Mouse (Mus musculus): Measurements from ENCODE around the gene U2af1l4. TPM values are rescaled to one million over a fixed set of nuclear protein-coding genes. Genes with fewer than 3 reads are reported as not detected.

U2af1l4 gene
- total RNA-seq, 2 experiments from 2014 or later: 74.6 to 75.2 TPM

GRCm38 (mm10) chr7:30552102-30553020 lies 10.7 kb upstream of the U2af1l4 start, which contains the start of the genes Hspb6 and Proser3:
Gene Hspb6, plus strand, starts transcription at chr7:30552178.
Gene Proser3, minus strand, starts transcription at chr7:30552299.
- peak; percentile 95 to 99 for DNase-seq (ENCODE audit: low spot score in 2 of 2)

- DNase-seq (ENCODE audit: low spot score in 2 of 2): no peak
Observed at GRCm38 (mm10) chr7:30553021-30553589, 10.0 kb upstream of the U2af1l4 start.

GRCm38 (mm10) chr7:30553810-30554584 lies 9.1 kb upstream of the U2af1l4 start:
- no peak for DNase-seq (ENCODE audit: low spot score in 2 of 2)

GRCm38 (mm10) chr7:30556894-30557536 lies 6.1 kb upstream of the U2af1l4 start:
- no peak for DNase-seq (ENCODE audit: low spot score in 2 of 2)

- no peak for DNase-seq (ENCODE audit: low spot score in 2 of 2)
Observed at GRCm38 (mm10) chr7:30557901-30558514, 5.1 kb upstream of the U2af1l4 start.

- no peak for DNase-seq (ENCODE audit: low spot score in 2 of 2)
Observed at GRCm38 (mm10) chr7:30558656-30559442, 4.3 kb upstream of the U2af1l4 start.

GRCm38 (mm10) chr7:30559443-30559954 lies 3.6 kb upstream of the U2af1l4 start, which contains the start of gene Lin37:
Gene Lin37, minus strand, starts transcription at chr7:30559838.
- DNase-seq (ENCODE audit: low spot score in 2 of 2): peak; percentile 98 to 100

- DNase-seq (ENCODE audit: low spot score in 2 of 2): no peak
Observed at GRCm38 (mm10) chr7:30560296-30560695, 2.8 kb upstream of the U2af1l4 start.

GRCm38 (mm10) chr7:30562526-30563116 lies 480 bp upstream of the U2af1l4 start:
- peak in 1 of 2 experiments; percentile 32 for DNase-seq (ENCODE audit: low spot score in 2 of 2)

- DNase-seq (ENCODE audit: low spot score in 2 of 2): no peak
Observed at GRCm38 (mm10) chr7:30563906-30564280, 792 bp downstream of the U2af1l4 start.

GRCm38 (mm10) chr7:30564970-30565571 lies 2.0 kb downstream of the U2af1l4 start, which contains the start of gene Igflr1:
Gene Igflr1, plus strand, starts transcription at chr7:30565427.
- no peak for DNase-seq (ENCODE audit: low spot score in 2 of 2)

GRCm38 (mm10) chr7:30566033-30566432 lies 2.9 kb downstream of the U2af1l4 start:
- no peak for DNase-seq (ENCODE audit: low spot score in 2 of 2)

GRCm38 (mm10) chr7:30567555-30567954 lies 4.5 kb downstream of the U2af1l4 start:
- DNase-seq (ENCODE audit: low spot score in 2 of 2): no peak

- no peak for DNase-seq (ENCODE audit: low spot score in 2 of 2)
Observed at GRCm38 (mm10) chr7:30572389-30572788, 9.3 kb downstream of the U2af1l4 start.

- DNase-seq (ENCODE audit: low spot score in 2 of 2): no peak
Observed at GRCm38 (mm10) chr7:30572969-30573368, 9.9 kb downstream of the U2af1l4 start.

GRCm38 (mm10) chr7:30579950-30580349 lies 16.8 kb downstream of the U2af1l4 start:
- DNase-seq (ENCODE audit: low spot score in 2 of 2): no peak

GRCm38 (mm10) chr7:30581547-30581946 lies 18.4 kb downstream of the U2af1l4 start:
- no peak for DNase-seq (ENCODE audit: low spot score in 2 of 2)

- no peak for DNase-seq (ENCODE audit: low spot score in 2 of 2)
Observed at GRCm38 (mm10) chr7:30584339-30584738, 21.2 kb downstream of the U2af1l4 start.

- DNase-seq (ENCODE audit: low spot score in 2 of 2): no peak
Observed at GRCm38 (mm10) chr7:30585170-30585569, 22.1 kb downstream of the U2af1l4 start.
